Mouse (Mus musculus): ENCODE results near the gene Gemin8. TPM values are rescaled to one million over a fixed set of nuclear protein-coding genes. Genes with fewer than 3 reads are reported as not detected.

Gemin8 gene
- polyA plus RNA-seq, 1 experiment from 2014 or later, result 17.8 TPM

Other genes starting within 250 kb of the Gemin8 start
- gene Gpm6b, start 68.5 kb downstream of the Gemin8 start, polyA plus RNA-seq (2014; fragmentation: Nextera tagmentation; extraction: Ambion mirVana), result 21.4 and 24.1 TPM in 2 replicates